Comparison of ENCODE assay signal across 15 mouse cellular contexts in genomic region chr10:25371336-25371735, GRCm38 (mm10). TPM values are rescaled to one million over a fixed set of nuclear protein-coding genes. Genes with fewer than 3 reads are reported as not detected.
DNase-seq lines count a peak whose midpoint lies in the region; ATAC-seq and TF ChIP-seq lines count a peak whose summit lies in the region.
"Had no signal": no experiment of that assay in that cellular context is flagged by ENCODE, and none has a peak within 500 bp of the region (broad histone marks: within the 10 kb centered on the region; RNA-seq: fewer than 3 reads in every experiment).

No protein-coding gene starts in this region.

- no peak for TF ChIP-seq EP300 in heart, postnatal 0 days (IDR thresholded peaks at IDR 0.05; ENCODE audit: low read depth)

- H3K4me1 ChIP-seq in forebrain, embryonic 12.5 days = peaks cover 20% of the 10 kb centered on the region
- H3K4me1 ChIP-seq in forebrain, embryonic 15.5 days = peaks cover 28% of the 10 kb centered on the region
- H3K4me1 ChIP-seq in heart, postnatal 0 days (ENCODE audit: control insufficient read depth, insufficient read depth) = peaks cover 27% of the 10 kb centered on the region
- H3K4me1 ChIP-seq in heart, embryonic 12.5 days (replicated peaks) = peaks cover 66% of the 10 kb centered on the region
- H3K4me1 ChIP-seq in brown adipose tissue, adult 24 weeks (ENCODE audit: control insufficient read depth, insufficient read depth, insufficient read length, low read length) = peaks cover 26% of the 10 kb centered on the region
- H3K4me1 ChIP-seq in limb, embryonic 11.5 days (ENCODE audit: control insufficient read depth, insufficient read depth, low read length) = peaks cover 54% of the 10 kb centered on the region

- WGBS in forebrain, embryonic 12.5 days = 65% methylated on average over 2 of the region's 2 CpGs
- WGBS in forebrain, embryonic 15.5 days = 56% methylated on average over 2 of the region's 2 CpGs
- WGBS in heart, postnatal 0 days = 74% methylated on average over 2 of the region's 2 CpGs
- WGBS in heart, embryonic 12.5 days = 67% methylated on average over 2 of the region's 2 CpGs
- 32% methylated on average over 2 of the region's 2 CpGs for WGBS in limb, embryonic 11.5 days

- H3K27me3 ChIP-seq in forebrain, embryonic 12.5 days = no peaks in the 10 kb centered on the region
- no peaks in the 10 kb centered on the region for H3K27me3 ChIP-seq in forebrain, embryonic 15.5 days
- H3K27me3 ChIP-seq in heart, postnatal 0 days (ENCODE audit: control insufficient read depth, insufficient read depth, low read length) = no peaks in the 10 kb centered on the region
- no peaks in the 10 kb centered on the region for H3K27me3 ChIP-seq in heart, embryonic 12.5 days (replicated peaks)
- H3K27me3 ChIP-seq in limb, embryonic 11.5 days (ENCODE audit: control insufficient read depth, insufficient read depth, low read length) = no peaks in the 10 kb centered on the region
- H3K27me3 ChIP-seq: midbrain, embryonic 12.5 days had no signal

- no peak for DNase-seq in heart, postnatal 0 days (ENCODE audit: low spot score)
- DNase-seq in limb, embryonic 11.5 days (ENCODE audit: low spot score) = no peak
- no peak for DNase-seq in c-Kit-positive CD71-positive TER-119-positive erythroid progenitor cells, embryonic 14.5 days (ENCODE audit: low spot score)
- DNase-seq in left cerebral cortex, adult 9 months (ENCODE audit: low spot score in 2 of 2) = no peak
- DNase-seq: adrenal gland, postnatal 36 days; cerebellum, postnatal 10 days; gastrocnemius, postnatal 10 days; lung, postnatal 14 days had no signal

- 0 out of 2 replicates have a peak overlapping the region, but pooled peaks have one; percentile 46 for H3K27ac ChIP-seq in forebrain, embryonic 12.5 days
- H3K27ac ChIP-seq in forebrain, embryonic 15.5 days (replicated peaks) = no peak overlapping the region
- H3K27ac ChIP-seq in heart, postnatal 0 days (ENCODE audit: low read depth) = no peak overlapping the region
- no peak overlapping the region; the same call in 1 of the 2 replicates for H3K27ac ChIP-seq in heart, embryonic 12.5 days (ENCODE audit: poor library complexity, severe bottlenecking)
- H3K27ac ChIP-seq in brown adipose tissue, adult 24 weeks (replicated peaks; ENCODE audit: low read depth, low read length) = peak overlapping the region; percentile 41; the same call in 1 of the 2 replicates
- peak overlapping the region; percentile 87 for H3K27ac ChIP-seq in limb, embryonic 11.5 days (replicated peaks; ENCODE audit: low read depth, low read length)
- H3K27ac ChIP-seq: midbrain, embryonic 12.5 days had no signal

- no peaks in the 10 kb centered on the region for H3K36me3 ChIP-seq in forebrain, embryonic 12.5 days (replicated peaks)
- H3K36me3 ChIP-seq in forebrain, embryonic 15.5 days = no peaks in the 10 kb centered on the region
- no peaks in the 10 kb centered on the region for H3K36me3 ChIP-seq in heart, postnatal 0 days (replicated peaks; ENCODE audit: control insufficient read depth, insufficient read depth, low read length)
- H3K36me3 ChIP-seq in heart, embryonic 12.5 days = no peaks in the 10 kb centered on the region
- no peaks in the 10 kb centered on the region; the same call in 1 of the 2 replicates for H3K36me3 ChIP-seq in limb, embryonic 11.5 days (ENCODE audit: control insufficient read depth, insufficient read depth, low read length)
- H3K36me3 ChIP-seq: midbrain, embryonic 12.5 days had no signal

- no peak overlapping the region for H3K9ac ChIP-seq in forebrain, embryonic 12.5 days
- no peak overlapping the region for H3K9ac ChIP-seq in forebrain, embryonic 15.5 days (replicated peaks)
- H3K9ac ChIP-seq in heart, postnatal 0 days (replicated peaks; ENCODE audit: low read depth, low read length) = no peak overlapping the region
- no peak overlapping the region for H3K9ac ChIP-seq in heart, embryonic 12.5 days
- H3K9ac ChIP-seq in limb, embryonic 11.5 days (ENCODE audit: low read length) = 0 out of 2 replicates have a peak overlapping the region, but pooled peaks have one; percentile 30
- H3K9ac ChIP-seq: midbrain, embryonic 12.5 days had no signal

- H3K9me3 ChIP-seq in forebrain, embryonic 12.5 days = no peaks in the 10 kb centered on the region
- no peaks in the 10 kb centered on the region for H3K9me3 ChIP-seq in forebrain, embryonic 15.5 days
- H3K9me3 ChIP-seq in heart, postnatal 0 days (replicated peaks; ENCODE audit: control insufficient read depth, low read length) = no peaks in the 10 kb centered on the region
- no peaks in the 10 kb centered on the region for H3K9me3 ChIP-seq in heart, embryonic 12.5 days (replicated peaks)
- H3K9me3 ChIP-seq in limb, embryonic 11.5 days (ENCODE audit: control insufficient read depth, low read length) = no peaks in the 10 kb centered on the region
- H3K9me3 ChIP-seq: midbrain, embryonic 12.5 days had no signal

- no peak for ATAC-seq in forebrain, embryonic 12.5 days (ENCODE audit: low FRiP score)
- no peak for ATAC-seq in forebrain, embryonic 15.5 days (replicated peaks)
- no peak for ATAC-seq in heart, postnatal 0 days (ENCODE audit: insufficient read depth, low read depth)
- no peak for ATAC-seq in heart, embryonic 12.5 days (ENCODE audit: insufficient number of reproducible peaks, low FRiP score)
- ATAC-seq in limb, embryonic 11.5 days (ENCODE audit: insufficient number of reproducible peaks, low FRiP score, low TSS enrichment, low read depth) = no peak
- ATAC-seq: inflammation-experienced regulatory T-cells, adult 6 months had no signal

- no peak overlapping the region for H3K4me3 ChIP-seq in forebrain, embryonic 12.5 days (replicated peaks)
- H3K4me3 ChIP-seq in forebrain, embryonic 15.5 days = no peak overlapping the region
- H3K4me3 ChIP-seq in heart, postnatal 0 days (ENCODE audit: low read depth, low read length) = no peak overlapping the region
- no peak overlapping the region for H3K4me3 ChIP-seq in heart, embryonic 12.5 days
- no peak overlapping the region for H3K4me3 ChIP-seq in brown adipose tissue, adult 24 weeks (ENCODE audit: insufficient read depth, low read depth, low read length)
- H3K4me3 ChIP-seq in limb, embryonic 11.5 days (ENCODE audit: low read depth, low read length) = no peak overlapping the region
- H3K4me3 ChIP-seq: midbrain, embryonic 12.5 days had no signal

- H3K4me2 ChIP-seq in forebrain, embryonic 12.5 days = no peak overlapping the region
- H3K4me2 ChIP-seq in forebrain, embryonic 15.5 days (replicated peaks) = no peak overlapping the region
- peak overlapping the region; percentile 30; the same call in 1 of the 2 replicates for H3K4me2 ChIP-seq in heart, postnatal 0 days (ENCODE audit: low read depth, low read length)
- H3K4me2 ChIP-seq in heart, embryonic 12.5 days = no peak overlapping the region
- peak overlapping the region; percentile 20; the same call in 1 of the 2 replicates for H3K4me2 ChIP-seq in limb, embryonic 11.5 days (ENCODE audit: low read depth, severe bottlenecking)
- H3K4me2 ChIP-seq: liver, embryonic 11.5 days; midbrain, embryonic 12.5 days had no signal

- TF ChIP-seq CTCF in heart, postnatal 0 days (IDR thresholded peaks at IDR 0.05; ENCODE audit: low read depth) = no peak

RNA-seq across cellular contexts. Expression of gene Epb41l2, which starts 11.7 kb away (rescaled TPM):
- 39.2 and 42.7 TPM in 2 replicates for polyA plus RNA-seq in forebrain, embryonic 12.5 days (2016; fragmentation: Nextera tagmentation; extraction: Ambion mirVana)
- polyA plus RNA-seq in forebrain, embryonic 15.5 days (2015; fragmentation: Nextera tagmentation; extraction: Ambion mirVana) = 20.7 and 21.8 TPM in 2 replicates
- total RNA-seq in heart, postnatal 0 days (2014; rRNA removed; ENCODE audit: low replicate concordance) = 34.6 and 50.1 TPM in 2 replicates
- polyA plus RNA-seq in heart, postnatal 0 days (2015; fragmentation: Nextera tagmentation; extraction: Ambion mirVana) = 21.6 and 25.5 TPM in 2 replicates
- 61.4 and 64.3 TPM in 2 replicates for polyA plus RNA-seq in heart, embryonic 12.5 days (2016; fragmentation: Nextera tagmentation; extraction: Ambion mirVana)
- polyA plus RNA-seq in brown adipose tissue, adult 24 weeks (2012; ENCODE audit: insufficient read depth, insufficient read length, missing spikeins) = 148 and 170 TPM in 2 replicates
- polyA plus RNA-seq in limb, embryonic 11.5 days (2014; fragmentation: Nextera tagmentation; extraction: Ambion mirVana) = 91.6 and 97.2 TPM in 2 replicates

Comparison
In these comparisons a context has a peak if more than half of its experiments do, and no peak if none do; other contexts are left out.
1. H3K27ac ChIP-seq: peak in forebrain, embryonic 12.5 days (single experiment), brown adipose tissue, adult 24 weeks (single experiment) and limb, embryonic 11.5 days (single experiment); none in forebrain, embryonic 15.5 days (single experiment), heart, postnatal 0 days (single experiment) and heart, embryonic 12.5 days (single experiment).
2. H3K4me2 ChIP-seq: peak in heart, postnatal 0 days (single experiment) and limb, embryonic 11.5 days (single experiment); none in forebrain, embryonic 12.5 days (single experiment), forebrain, embryonic 15.5 days (single experiment) and heart, embryonic 12.5 days (single experiment).